Mouse (Mus musculus) heart, adult 18-20 months (tissue): ENCODE data around the gene 4933405L10Rik. TPM values are rescaled to one million over a fixed set of nuclear protein-coding genes. Genes with fewer than 3 reads are reported as not detected.

Source experiments
- DNase-seq, 2 experiments: peaks; one replicate each; pipeline ENCODE4 v3.0.0; 2021 to 2022; ENCODE audit warnings: mixed read lengths in 1 of 2
- long read RNA-seq, 2 experiments: library from polyadenylated mRNA; stranded (forward); transcript quantifications; one replicate each; pipeline ENCODE4 v2.0.0; 2021
- total RNA-seq, 2 experiments: library from RNA; stranded (reverse); gene quantifications; 2 replicates each; pipeline ENCODE4 v1.2.3; 2021

The 4933405L10Rik gene
- not detected for total RNA-seq
- long read RNA-seq, experiment 1, partial matches to known transcripts = 0 of 1 reads
- long read RNA-seq, experiment 1, other reads (novel, unspliced or antisense) = 1 of 1 reads
- long read RNA-seq, experiment 2 = 0 reads

GRCm38 (mm10) chr8:105707498-105708403 lies at the start of gene 4933405L10Rik, which contains the start of gene Enkd1:
TSS of gene 4933405L10Rik (plus strand) at chr8:105707655.
TSS of gene Enkd1 (minus strand) at chr8:105708210.
- DNase-seq = peak; percentile 91 to 93

GRCm38 (mm10) chr8:105661167-105661566 lies 46.3 kb upstream of the 4933405L10Rik start:
- DNase-seq = peak; percentile 7 to 31

GRCm38 (mm10) chr8:105677891-105678290 lies 29.6 kb upstream of the 4933405L10Rik start:
- DNase-seq = no peak

DNA sequence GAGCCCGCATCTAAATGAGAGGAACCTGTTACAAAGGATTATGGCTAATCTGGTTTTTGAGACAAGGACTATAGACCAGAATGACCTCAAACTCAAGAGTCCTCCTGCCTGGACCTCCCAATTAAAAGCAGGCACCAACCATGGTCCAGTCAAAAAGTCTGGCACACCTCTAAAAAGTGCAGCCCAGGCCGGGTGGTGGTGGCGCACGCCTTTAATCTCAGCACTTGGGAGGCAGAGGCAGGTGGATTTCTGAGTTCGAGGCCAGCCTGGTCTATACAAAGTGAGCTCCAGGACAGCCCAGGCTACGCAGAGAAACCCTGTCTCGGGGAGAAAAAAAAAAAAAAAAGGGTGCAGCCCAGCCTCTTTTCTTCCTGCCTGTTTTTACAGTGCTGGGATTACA lies 22.1 kb upstream of the 4933405L10Rik start:
- no peak for DNase-seq

DNA sequence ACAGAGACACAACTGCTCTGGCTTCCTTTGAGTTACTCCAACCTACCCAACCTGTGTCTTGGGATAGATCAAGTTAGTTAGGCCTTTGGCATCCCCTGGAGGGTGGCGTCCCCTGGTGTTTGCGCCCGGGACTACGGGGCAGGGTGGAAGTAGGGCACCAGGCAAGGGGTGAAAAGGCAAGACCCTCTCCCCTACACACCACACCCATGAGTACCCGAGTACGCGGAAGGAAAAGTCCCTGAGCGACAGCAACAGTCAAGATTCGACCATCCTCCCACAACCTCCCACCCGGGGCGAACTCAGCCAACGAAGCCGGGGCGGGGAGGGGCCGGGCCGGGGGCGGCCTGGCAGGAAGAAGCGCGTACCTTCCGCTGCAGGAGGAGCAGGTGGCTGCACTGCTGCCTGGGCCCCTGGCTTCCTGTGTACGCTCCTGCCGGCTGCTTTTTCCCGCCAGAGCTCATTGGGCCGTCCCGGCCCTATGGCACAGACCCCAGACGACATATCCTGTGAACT lies 21.6 kb upstream of the 4933405L10Rik start, which contains the start of gene Carmil2:
Gene Carmil2 (plus strand): TSS at position 479 of the 513 bp plus-strand sequence.
- peak; percentile 58 to 84 for DNase-seq

DNA sequence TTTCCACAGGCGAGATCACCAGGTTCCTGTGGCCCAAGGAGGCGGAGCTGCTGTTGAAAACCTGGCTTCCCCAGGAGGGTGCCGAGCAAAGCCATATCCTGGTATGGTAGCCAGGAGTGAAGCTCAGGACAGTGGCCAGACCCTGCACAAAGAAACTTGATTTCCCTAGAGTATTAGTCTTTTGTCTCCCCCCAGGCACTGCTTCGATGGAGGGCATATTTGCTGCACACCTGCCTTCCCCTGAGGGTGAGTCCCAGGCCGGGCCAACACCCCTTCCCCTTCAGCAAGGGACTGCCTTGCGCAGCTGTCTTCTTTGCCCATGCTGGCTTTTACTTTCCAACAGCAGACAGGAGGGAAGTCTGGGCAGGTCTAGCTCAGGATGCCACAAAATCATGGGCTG lies 20.9 kb upstream of the 4933405L10Rik start:
- DNase-seq = no peak

GRCm38 (mm10) chr8:105687512-105687911 lies 19.9 kb upstream of the 4933405L10Rik start:
- no peak for DNase-seq

- DNase-seq = no peak
Measured at GRCm38 (mm10) chr8:105688242-105688752, 19.2 kb upstream of the 4933405L10Rik start.

DNA sequence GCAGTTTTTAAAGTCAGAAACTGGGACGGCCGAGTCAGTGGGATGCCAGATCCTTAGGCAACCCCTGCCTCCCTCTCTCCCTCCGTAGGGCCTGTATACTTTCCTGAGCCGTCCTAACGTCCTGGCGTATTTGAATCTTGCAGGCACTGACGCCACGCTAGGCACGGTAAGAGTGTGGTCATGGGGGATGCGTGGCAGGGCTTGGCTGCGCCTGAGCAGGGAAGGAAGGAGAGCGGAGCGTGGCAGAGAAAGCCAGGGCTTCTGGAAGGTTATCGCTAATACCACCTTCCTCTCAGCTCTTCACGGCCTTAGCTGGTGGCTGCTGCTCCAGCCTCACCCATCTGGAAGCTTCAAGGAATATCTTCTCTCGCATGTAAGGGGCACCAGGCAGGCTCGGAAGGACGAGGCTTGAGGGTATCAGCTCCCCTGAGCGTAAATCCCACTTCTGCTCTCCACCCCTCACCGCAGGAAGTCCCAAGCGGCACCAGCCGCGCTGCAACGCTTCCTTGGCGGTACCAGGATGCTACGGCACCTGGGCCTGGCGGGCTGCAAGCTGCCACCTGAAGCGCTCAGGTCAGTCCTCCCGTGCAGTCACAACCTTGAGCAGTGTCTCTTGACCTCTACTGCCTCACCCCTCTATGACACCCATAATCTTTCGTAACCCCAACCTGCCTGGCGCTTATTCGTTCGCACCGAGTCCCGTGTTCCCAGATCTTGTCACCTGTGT lies 18.0 kb upstream of the 4933405L10Rik start:
- DNase-seq = no peak

- DNase-seq = no peak
Measured at GRCm38 (mm10) chr8:105689983-105690360, 17.5 kb upstream of the 4933405L10Rik start.

- DNase-seq = no peak
Measured at GRCm38 (mm10) chr8:105690978-105691377, 16.5 kb upstream of the 4933405L10Rik start.

DNA sequence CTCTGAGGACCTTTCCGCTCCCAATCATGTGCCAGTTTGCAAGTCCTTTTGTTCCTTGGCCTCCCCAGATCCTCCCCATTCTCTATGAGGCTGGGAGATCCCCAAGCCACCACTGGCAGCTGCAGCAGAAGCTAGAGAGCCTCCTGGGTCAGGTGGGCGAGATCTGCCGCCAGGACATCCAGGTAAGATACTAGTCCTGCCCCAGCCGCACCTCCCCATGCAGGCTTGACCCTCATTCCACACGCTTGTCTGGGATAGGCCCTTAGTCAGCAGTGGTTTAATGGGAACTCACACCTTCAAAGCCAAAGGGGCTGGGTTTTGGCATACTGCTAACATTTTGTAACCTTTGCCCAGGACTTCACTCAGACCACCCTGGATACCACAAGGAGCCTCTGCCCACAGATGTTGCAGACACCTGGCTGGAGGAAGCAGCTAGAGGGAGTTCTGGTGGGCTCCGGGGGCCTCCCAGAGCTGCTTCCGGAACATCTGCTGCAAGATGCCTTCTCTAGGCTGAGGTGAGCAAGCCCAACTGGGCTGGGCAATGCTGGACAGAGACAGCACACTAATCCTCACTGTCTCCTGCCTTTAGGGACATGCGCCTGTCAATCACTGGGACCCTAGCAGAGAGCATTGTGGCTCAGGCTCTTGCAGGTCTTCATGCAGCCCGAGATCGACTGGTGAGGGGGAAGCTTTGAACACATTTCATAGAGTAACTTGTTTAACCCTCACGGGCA lies 14.8 kb upstream of the 4933405L10Rik start:
- DNase-seq = no peak

DNA sequence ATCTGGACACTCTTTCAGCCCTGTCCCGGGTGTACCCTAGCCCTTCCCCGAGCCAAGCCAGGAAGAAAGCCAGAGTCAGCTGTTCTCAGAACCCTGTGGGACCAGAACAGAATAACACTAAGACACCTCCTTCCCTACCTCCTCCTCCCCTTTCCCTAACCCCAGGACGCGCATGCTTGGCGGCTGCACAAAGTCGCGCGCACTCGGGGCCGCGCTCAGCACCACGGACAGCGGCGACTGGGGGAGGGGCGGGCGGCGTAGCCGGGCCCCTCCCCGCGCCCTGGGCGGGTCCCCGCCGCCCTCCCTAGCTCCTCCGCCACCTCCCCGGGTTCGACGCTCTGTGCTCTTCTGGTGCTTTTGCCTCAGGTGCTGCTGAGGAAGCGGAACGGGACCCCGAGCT lies 13.8 kb upstream of the 4933405L10Rik start:
- DNase-seq = peak; percentile 45 to 73

- DNase-seq = no peak
Measured at GRCm38 (mm10) chr8:105694051-105694799, 13.2 kb upstream of the 4933405L10Rik start.

GRCm38 (mm10) chr8:105695080-105695780 lies 12.2 kb upstream of the 4933405L10Rik start:
- DNase-seq = no peak

GRCm38 (mm10) chr8:105697196-105697780 lies 10.2 kb upstream of the 4933405L10Rik start:
- no peak for DNase-seq

- DNase-seq = no peak
Measured at GRCm38 (mm10) chr8:105698734-105699133, 8.7 kb upstream of the 4933405L10Rik start.

DNA sequence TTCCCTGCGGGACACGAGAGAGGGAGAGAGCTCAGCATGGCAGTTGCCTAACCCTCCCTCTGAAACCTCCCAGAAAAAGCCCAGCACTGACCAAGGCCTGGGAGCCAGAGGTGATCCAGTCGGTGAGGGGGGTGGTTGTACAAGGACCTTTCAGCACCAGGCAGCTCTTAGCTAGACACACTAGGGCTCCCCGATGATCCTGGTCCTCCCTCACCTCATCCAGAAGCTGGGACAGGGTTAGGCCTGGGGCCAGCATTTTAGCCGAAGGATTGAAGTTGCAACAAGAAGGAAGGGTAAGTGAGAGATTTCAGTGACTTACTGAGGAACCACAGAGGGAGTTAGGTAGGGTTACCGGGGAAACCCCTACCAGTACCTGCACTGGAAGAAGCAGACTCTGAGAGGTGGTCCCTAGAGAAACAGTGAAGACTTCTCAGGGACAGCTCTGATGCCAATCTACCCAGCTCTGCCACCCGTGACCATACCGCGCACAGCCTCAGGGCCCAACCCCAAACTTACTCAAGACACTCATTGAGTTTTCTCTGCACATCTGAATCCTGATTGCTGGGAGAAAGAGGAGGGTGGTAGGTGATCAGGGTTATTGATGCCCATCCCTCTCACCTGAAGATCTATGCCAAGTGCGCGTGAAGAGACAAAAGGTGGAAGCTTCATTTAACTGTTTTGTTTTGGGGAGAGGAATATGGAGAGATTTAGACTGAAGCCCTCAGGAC lies 7.8 kb upstream of the 4933405L10Rik start:
- no peak for DNase-seq

- DNase-seq = peak in 1 of 2 experiments; percentile 58
Measured at GRCm38 (mm10) chr8:105700566-105700965, 6.9 kb upstream of the 4933405L10Rik start.
